Mouse (Mus musculus): ENCODE results near the gene Ctf1. TPM values are rescaled to one million over a fixed set of nuclear protein-coding genes. Genes with fewer than 3 reads are reported as not detected.
A peak's percentile ranks its signal among the peaks of the same experiment; 100 is the strongest.
"Not testable (repeated sequence)": the region's sequence is repeated elsewhere in the genome, so short reads cannot be mapped to it uniquely, and the experiment has no call there.

Gene Ctf1
- polyA plus RNA-seq, 1 experiment = 8.3 TPM

GRCm38 (mm10) chr7:127730170-127730569 lies 17.6 kb downstream of the Ctf1 start:
- Histone ChIP-seq H3K4me1 (ENCODE audit: control insufficient read depth, insufficient read depth, insufficient read length, low read length) (peaks cover 5% of the 10 kb centered on the region; the same call in 1 of the 2 replicates), H3K4me3 (ENCODE audit: low read depth, low read length) (no peak overlapping the region), H3K27ac (ENCODE audit: insufficient read depth, low read depth, low read length) (peak overlapping the region; percentile 18; the same call in 1 of the 2 replicates), H3K27me3 (ENCODE audit: control insufficient read depth, insufficient read depth, low read length) (no peaks in the 10 kb centered on the region), H3K36me3 (ENCODE audit: control insufficient read depth, insufficient read depth, low read length) (no peaks in the 10 kb centered on the region)
- 50% methylated on average over 4 of the region's 4 CpGs for WGBS
- TF ChIP-seq POLR2A (IDR thresholded peaks at IDR 0.05; ENCODE audit: low read depth, low read length) (no peak), CTCF (IDR thresholded peaks at IDR 0.05; ENCODE audit: extremely low read depth, insufficient read length, insufficient replicate concordance, low read depth, low read length) (no peak)

- not testable (repeated sequence) for H3K36me3 ChIP-seq (ENCODE audit: control insufficient read depth, insufficient read depth, low read length); H3K27ac ChIP-seq (ENCODE audit: insufficient read depth, low read depth, low read length); H3K4me3 ChIP-seq (ENCODE audit: low read depth, low read length)
Measured at GRCm38 (mm10) chr7:127732066-127732465, 19.5 kb downstream of the Ctf1 start, which contains the start of gene Ctf2. Ctf2 (minus strand) TSS chr7:127732166.

GRCm38 (mm10) chr7:127744366-127745045 lies 32.0 kb downstream of the Ctf1 start, which contains the start of gene Fbxl19:
Fbxl19 (plus strand) TSS chr7:127744543.
- TF ChIP-seq CTCF (IDR thresholded peaks at IDR 0.05; ENCODE audit: extremely low read depth, insufficient read length, insufficient replicate concordance, low read depth, low read length) (peak; percentile 64; the same call in 1 of the 2 replicates), POLR2A (IDR thresholded peaks at IDR 0.05; ENCODE audit: low read depth, low read length) (no peak)
- peak within 1 kb of the TSS; percentile 73 for H3K27ac ChIP-seq (ENCODE audit: insufficient read depth, low read depth, low read length)
- H3K27me3 ChIP-seq (ENCODE audit: control insufficient read depth, insufficient read depth, low read length) = no peaks in the 10 kb centered on the region
- under 1% methylated on average over 26 of the region's 26 CpGs for WGBS
- peaks cover 3% of the 10 kb centered on the region; the same call in 1 of the 2 replicates for H3K36me3 ChIP-seq (ENCODE audit: control insufficient read depth, insufficient read depth, low read length)
- peak within 1 kb of the TSS; percentile 96 for H3K4me3 ChIP-seq (ENCODE audit: low read depth, low read length)
- H3K4me1 ChIP-seq (ENCODE audit: control insufficient read depth, insufficient read depth, insufficient read length, low read length) = peaks cover 4% of the 10 kb centered on the region; the same call in 1 of the 2 replicates

More at GRCm38 (mm10) chr7:127732066-127732465, 19.5 kb downstream of the Ctf1 start, which contains the start of gene Ctf2:
- not testable (repeated sequence) for H3K4me1 ChIP-seq (ENCODE audit: control insufficient read depth, insufficient read depth, insufficient read length, low read length); H3K27me3 ChIP-seq (ENCODE audit: control insufficient read depth, insufficient read depth, low read length)
- 63% methylated on average over 1 of the region's 5 CpGs for WGBS

GRCm38 (mm10) chr7:127745251-127745651 lies 32.7 kb downstream of the Ctf1 start:
- peaks cover 4% of the 10 kb centered on the region; the same call in 1 of the 2 replicates for H3K4me1 ChIP-seq (ENCODE audit: control insufficient read depth, insufficient read depth, insufficient read length, low read length)
- H3K27me3 ChIP-seq (ENCODE audit: control insufficient read depth, insufficient read depth, low read length) = no peaks in the 10 kb centered on the region
- H3K4me3 ChIP-seq (ENCODE audit: low read depth, low read length) = peak overlapping the region; percentile 96
- TF ChIP-seq POLR2A (IDR thresholded peaks at IDR 0.05; ENCODE audit: low read depth, low read length) = no peak
- TF ChIP-seq CTCF (IDR thresholded peaks at IDR 0.05; ENCODE audit: extremely low read depth, insufficient read length, insufficient replicate concordance, low read depth, low read length) = 0 out of 2 replicates have a peak, but pooled peaks have one; percentile 6
- peak overlapping the region; percentile 73 for H3K27ac ChIP-seq (ENCODE audit: insufficient read depth, low read depth, low read length)
- under 1% methylated on average over 19 of the region's 19 CpGs for WGBS
- H3K36me3 ChIP-seq (ENCODE audit: control insufficient read depth, insufficient read depth, low read length) = peaks cover 10% of the 10 kb centered on the region

GRCm38 (mm10) chr7:127745652-127746493 lies 33.3 kb downstream of the Ctf1 start:
- WGBS = under 1% methylated on average over 39 of the region's 39 CpGs
- no peak for TF ChIP-seq CTCF (IDR thresholded peaks at IDR 0.05; ENCODE audit: extremely low read depth, insufficient read length, insufficient replicate concordance, low read depth, low read length)
- peak; percentile 60 for TF ChIP-seq POLR2A (IDR thresholded peaks at IDR 0.05; ENCODE audit: low read depth, low read length)

GRCm38 (mm10) chr7:127746494-127747491 lies 34.3 kb downstream of the Ctf1 start:
- no peaks in the 10 kb centered on the region for H3K27me3 ChIP-seq (ENCODE audit: control insufficient read depth, insufficient read depth, low read length)
- peak overlapping the region; percentile 96 for H3K4me3 ChIP-seq (ENCODE audit: low read depth, low read length)
- WGBS = 2% methylated on average over 58 of the region's 62 CpGs
- TF ChIP-seq CTCF (IDR thresholded peaks at IDR 0.05; ENCODE audit: extremely low read depth, insufficient read length, insufficient replicate concordance, low read depth, low read length) (no peak), POLR2A (IDR thresholded peaks at IDR 0.05; ENCODE audit: low read depth, low read length) (no peak)
- peaks cover 4% of the 10 kb centered on the region; the same call in 1 of the 2 replicates for H3K4me1 ChIP-seq (ENCODE audit: control insufficient read depth, insufficient read depth, insufficient read length, low read length)
- peaks cover 24% of the 10 kb centered on the region for H3K36me3 ChIP-seq (ENCODE audit: control insufficient read depth, insufficient read depth, low read length)
- no peak overlapping the region for H3K27ac ChIP-seq (ENCODE audit: insufficient read depth, low read depth, low read length)

More at GRCm38 (mm10) chr7:127745652-127746493, 33.3 kb downstream of the Ctf1 start:
- peak overlapping the region; percentile 73 for H3K27ac ChIP-seq (ENCODE audit: insufficient read depth, low read depth, low read length)
- H3K4me3 ChIP-seq (ENCODE audit: low read depth, low read length) = peak overlapping the region; percentile 96
- H3K36me3 ChIP-seq (ENCODE audit: control insufficient read depth, insufficient read depth, low read length) = peaks cover 16% of the 10 kb centered on the region
- H3K27me3 ChIP-seq (ENCODE audit: control insufficient read depth, insufficient read depth, low read length) = no peaks in the 10 kb centered on the region
- H3K4me1 ChIP-seq (ENCODE audit: control insufficient read depth, insufficient read depth, insufficient read length, low read length) = peaks cover 4% of the 10 kb centered on the region; the same call in 1 of the 2 replicates

Measured in small intestine, adult 2 months (tissue).